Mouse (Mus musculus): ENCODE data around the gene Ufd1.

The Ufd1 gene

DNA sequence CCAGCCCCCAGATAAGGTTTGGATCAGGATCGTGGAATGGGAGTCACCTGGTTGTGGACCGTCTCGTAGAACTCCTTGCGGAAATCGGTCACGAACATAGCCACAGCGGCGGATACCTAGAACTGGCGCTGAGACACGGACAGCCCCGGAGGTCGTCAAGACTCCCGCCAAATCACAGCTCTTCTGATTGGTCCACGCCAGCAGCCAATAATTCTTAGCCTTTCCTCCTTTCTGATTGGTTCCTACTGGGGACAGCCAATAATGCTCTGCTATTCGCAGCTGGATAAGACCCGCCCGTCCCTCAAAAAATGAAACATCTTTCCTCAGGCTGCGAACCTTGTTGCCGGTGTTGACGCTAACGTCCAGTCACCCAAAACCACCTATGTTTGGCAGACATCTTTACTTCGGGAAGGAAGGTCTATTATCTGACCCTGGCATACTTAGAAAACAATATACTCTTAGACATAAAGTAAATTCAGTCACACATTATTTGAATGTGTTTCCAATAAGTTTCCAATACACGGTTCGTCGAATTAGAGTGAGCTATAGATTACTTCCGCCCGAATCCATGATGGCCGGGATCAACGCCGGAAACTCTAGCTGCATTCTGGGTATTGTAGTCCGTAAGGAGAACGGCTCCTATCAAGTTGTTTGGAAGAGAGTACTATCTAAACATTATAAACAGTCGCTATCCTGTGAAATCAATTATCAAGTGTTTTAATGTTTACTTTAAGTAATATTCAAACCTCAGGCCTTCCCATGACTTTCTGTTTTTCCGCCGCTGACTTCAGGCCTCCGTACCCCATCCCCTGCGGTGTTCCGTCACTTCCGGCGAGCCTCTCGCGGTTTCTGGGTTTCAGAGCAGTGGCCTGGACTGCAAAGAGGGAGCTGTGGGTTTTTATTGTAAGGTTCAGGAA lies at the start of gene Ufd1, which contains the start of gene Cdc45:
TSS of gene Ufd1 (plus strand) at position 312 of the 917 bp plus-strand sequence.
TSS of gene Cdc45 (minus strand) at position 520 of the 917 bp plus-strand sequence.
- peak; percentile 90 for DNase-seq (ENCODE audit: low spot score)

DNA sequence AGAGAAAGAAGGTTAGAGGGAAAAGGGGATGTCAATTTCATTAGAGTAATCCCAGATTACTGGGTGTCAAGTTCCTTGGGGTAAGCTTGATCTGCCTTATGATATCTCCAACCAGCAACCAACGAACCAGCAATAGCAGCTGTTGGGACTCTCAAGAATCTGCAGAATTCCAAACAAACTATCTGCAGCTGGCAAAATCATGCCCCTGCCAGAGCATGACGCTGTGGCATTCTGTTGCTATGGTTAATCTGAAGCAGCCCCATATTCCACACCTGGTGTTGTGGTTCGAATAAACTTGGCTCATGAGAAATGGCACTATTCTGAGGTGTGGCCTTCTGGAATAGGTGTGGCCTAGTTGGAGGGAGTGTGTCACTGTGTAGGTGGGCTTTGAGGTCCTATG lies 48.6 kb upstream of the Ufd1 start:
- DNase-seq (ENCODE audit: low spot score): no peak

DNA sequence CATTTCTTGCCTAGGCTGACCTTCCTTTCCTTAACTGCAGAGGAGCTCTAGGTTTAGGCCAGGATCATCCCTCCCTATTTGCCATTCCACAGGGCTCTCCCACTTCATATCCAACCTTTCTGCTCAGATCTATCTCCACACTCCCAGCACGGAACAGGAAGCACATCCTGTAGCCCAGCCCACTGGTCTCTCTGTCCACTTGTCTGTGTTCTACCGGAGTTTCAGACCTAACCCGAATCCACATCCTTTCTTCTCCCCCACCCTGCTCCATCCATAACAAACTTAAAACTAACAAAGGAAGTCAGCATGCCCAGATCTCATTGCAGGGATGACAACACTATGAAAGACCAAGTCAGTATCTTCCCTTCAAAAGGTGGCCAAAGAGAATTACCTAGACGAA lies 45.2 kb upstream of the Ufd1 start:
- DNase-seq (ENCODE audit: low spot score): no peak

DNA sequence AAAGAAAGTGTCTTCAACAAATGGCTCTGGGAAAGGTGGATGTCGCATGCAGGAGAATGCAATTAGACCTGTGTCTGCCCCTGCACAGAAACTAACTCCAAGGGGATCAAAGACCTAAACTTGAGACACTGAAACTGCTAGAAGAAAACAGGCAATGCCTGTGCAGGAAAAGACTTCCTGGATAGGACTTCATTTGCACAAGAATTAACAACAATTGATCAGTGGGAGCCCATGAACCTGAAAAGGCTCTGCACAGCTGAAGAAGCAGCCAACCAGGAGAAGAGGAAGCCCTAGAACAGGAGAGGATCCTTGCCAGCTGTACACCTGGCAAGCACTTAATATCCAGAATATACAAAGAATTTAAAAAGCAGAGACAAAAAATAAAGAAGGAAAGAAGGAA lies 42.1 kb upstream of the Ufd1 start:
- DNase-seq (ENCODE audit: low spot score): no peak

DNA sequence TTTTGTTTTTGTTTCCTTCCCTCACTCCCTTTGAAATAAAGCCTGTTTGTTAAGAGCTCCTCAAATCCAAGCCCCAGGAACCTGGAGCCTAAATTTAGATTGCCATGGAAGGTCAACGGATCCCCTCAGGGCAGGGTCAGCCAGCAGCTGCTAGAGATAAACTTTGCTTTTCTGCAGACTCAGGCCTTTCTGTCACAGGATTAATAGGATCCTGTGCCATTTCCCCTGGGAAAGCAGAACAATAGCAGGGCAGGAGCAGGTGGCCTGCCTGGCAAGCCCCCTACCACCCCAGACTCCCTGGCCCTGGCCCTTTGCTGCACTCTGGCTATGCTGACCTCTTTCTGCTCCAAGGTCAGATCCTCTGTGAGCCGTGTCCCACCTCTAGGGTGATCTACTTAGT lies 37.6 kb upstream of the Ufd1 start:
- DNase-seq (ENCODE audit: low spot score): no peak

DNA sequence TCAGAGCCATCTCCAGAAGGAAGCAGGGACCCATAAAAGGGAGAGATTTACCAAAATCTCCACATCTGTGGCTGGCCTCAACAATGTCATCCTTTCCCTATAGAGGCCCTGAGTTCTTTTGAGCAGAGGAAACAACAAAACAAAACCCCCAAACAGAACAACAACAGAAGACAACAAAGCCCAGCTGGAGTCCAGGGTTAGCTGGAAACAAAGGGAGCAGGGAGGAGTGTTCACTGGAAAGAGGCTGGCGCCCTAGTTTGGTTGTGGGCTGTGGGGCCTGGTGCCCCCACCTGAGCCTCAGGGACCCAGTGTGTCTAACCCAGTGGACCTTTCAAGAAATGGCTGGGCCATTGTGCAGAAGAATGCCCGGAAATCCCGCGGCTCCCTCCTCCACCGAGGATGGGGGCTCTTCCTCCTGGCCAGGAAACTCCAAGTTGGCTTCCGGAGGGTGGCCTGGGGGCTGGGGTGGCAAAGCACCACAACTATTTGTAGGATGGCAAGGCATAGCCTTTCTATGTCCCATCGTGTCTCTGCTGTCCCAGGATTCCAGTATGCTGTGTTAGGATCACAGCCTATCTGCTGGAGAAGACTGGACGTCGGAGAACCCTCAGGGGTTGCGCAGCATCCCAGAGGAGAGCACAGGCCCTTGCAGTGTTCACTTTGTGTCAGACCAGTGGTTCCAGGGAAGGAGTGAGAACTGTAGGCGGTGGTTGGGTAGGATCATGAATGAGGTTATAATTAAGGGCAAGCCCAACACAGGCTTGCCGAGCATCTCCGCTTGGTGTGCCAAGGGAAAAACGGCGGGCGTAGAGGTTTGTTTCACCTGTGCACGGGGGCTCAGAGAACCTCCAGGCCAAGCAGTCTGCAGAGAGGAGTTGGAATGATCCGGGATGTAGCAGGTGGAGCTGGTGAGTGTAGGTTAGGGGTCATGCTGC lies 35.7 kb upstream of the Ufd1 start:
- DNase-seq (ENCODE audit: low spot score): no peak

DNA sequence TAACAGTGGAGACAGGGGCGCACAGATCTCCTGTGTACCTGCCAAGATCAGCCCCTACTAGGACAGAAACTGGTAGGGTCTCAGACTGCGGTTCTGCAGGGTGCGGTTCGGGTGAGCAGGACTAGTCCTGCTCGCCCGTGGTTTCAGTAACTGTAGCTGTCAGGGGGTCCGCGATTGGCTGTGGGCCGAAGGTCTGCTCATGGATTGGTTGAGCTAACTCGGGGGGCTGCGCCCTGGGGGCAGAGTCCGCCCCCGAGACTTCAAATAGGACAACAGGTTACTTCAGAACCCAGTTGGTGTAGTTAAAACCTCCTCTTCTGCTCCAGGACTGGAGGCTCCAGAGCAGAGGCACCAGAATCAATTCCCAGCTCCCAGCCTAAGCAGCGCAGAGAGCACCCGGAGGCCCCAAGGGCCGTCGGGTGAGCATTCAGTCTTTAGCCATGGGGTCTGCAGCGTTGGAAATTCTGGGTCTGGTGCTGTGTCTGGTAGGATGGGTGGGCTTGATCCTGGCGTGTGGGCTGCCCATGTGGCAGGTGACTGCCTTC lies 35.0 kb upstream of the Ufd1 start, which contains the start of gene Cldn5:
TSS of gene Cldn5 (plus strand) at position 292 of the 545 bp plus-strand sequence.
- no peak for DNase-seq (ENCODE audit: low spot score)

DNA sequence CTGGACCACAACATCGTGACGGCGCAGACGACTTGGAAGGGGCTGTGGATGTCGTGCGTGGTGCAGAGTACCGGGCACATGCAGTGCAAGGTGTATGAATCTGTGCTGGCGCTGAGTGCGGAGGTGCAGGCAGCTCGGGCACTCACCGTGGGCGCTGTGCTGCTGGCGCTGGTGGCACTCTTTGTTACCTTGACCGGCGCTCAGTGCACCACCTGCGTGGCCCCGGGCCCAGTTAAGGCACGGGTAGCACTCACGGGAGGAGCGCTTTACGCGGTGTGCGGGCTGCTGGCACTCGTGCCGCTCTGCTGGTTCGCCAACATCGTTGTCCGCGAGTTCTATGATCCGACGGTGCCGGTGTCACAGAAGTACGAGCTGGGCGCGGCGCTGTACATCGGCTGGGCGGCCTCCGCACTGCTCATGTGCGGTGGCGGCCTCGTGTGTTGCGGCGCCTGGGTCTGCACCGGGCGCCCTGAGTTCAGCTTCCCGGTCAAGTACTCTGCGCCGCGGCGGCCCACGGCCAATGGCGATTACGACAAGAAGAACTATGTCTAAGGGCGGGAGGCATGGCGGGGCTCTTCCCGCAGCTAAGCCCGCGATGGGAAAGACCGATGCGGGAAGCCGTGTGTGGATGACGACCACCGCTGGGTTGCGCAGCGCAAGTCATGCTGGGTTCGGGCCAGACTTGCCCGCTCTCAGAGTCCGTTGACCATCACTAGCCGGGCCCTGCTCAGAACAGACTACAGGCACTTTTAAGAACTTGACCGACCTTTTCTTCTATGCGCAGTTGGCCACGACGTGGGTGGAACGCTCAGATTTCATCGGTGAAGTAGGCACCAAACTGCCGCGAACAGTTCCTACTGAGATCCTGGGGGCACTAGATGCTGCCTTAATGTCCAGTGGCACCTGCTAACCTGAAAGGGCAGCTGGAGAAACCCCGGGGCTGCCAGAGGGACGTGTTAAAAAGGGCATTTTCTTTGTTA lies 34.2 kb upstream of the Ufd1 start:
- no peak for DNase-seq (ENCODE audit: low spot score)

DNA sequence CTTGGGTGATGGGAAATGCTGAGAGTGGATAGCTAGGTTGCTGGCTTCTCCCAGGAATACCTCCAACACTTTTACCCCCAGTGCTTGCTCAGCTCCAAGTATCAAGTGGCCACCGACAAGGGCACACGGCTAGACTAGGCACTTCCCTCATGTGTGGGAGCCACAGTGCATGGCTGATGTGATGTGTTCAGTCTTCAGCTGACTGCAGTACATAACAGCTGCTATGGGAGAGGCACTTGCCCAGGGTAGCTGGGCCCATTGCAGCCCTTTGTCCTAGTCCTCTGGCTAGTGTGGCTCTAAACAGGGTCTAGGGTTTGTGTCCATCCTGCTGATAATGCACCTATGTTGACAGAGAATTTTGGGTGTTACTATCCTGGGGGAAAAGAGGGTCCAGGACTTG lies 33.1 kb upstream of the Ufd1 start:
- no peak for DNase-seq (ENCODE audit: low spot score)

DNA sequence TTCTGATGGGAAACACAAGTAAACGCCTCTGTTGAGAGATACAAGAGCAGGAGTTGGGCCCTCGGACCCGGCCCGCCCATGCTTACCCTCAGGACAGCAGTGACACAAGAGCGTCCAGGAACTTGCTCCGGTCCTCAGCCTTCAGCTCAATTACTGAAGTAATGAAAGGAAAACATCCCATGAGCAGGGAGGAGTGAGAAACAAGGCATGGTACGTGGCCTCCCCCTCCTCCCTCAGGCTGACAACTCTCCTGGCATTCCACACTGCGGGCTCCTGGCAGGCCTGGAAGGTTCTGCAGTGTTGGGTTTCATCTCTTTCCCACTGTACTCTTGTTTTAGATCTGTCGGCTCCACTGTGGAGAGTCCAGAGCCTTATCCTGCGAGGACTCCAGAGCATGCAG lies 29.8 kb upstream of the Ufd1 start:
- no peak for DNase-seq (ENCODE audit: low spot score)

DNA sequence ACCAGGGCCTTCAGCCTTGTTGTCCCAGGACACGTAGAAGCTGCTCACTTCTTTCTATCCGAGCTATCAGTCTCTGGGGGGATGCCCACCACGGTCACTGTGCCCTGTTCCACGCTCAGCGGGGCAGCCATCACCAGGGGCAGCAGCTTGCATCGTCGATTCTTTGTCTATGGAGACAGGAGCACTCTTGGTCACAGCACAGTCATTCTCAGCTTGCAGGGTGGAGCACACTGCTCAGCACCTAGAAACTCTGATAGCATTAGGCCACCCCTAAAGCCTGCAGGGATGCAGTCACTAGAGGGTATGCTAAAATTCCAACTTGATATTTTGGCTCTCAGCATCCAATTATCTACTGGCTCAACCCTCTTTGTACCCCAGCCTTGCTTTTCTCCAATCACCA lies 26.6 kb upstream of the Ufd1 start:
- no peak for DNase-seq (ENCODE audit: low spot score)

DNA sequence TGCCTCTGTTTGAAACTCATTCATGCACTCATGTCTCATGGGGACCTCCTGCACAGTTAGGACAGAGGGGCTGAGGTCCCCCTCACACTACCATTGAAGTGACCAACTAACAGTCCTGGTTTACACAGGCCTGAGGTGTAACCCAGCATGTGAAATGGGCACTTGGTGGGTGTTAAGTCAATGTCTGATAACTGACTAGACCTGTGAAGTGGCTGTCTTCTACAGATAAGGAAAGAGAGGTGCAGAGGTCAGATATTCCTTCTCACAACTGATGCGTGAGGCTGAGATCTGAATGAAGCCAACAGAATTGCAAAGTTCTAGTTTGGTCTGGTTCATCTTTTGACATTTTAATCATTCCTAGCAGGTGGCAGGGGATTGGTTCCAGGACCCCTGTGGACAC lies 26.1 kb upstream of the Ufd1 start:
- no peak for DNase-seq (ENCODE audit: low spot score)

DNA sequence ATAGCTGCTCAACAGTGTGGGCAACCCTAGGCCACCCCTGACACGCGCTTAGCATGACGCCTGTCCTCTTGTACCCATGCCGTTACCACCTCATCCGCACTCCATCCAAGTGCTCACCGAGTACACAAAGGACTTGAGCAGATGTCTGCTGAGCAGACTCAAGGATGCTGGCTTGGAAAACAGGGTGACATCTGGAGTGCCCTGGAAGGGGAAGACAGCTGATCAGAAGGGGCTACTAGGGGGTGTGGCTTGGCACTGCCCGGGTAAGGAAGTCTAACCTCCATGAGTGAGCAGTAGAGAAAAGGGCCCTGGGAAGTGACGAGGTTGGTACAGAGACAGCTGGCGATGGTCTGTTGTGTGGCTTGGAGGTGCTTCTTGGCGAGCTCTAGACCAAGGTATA lies 24.9 kb upstream of the Ufd1 start:
- DNase-seq (ENCODE audit: low spot score): no peak

DNA sequence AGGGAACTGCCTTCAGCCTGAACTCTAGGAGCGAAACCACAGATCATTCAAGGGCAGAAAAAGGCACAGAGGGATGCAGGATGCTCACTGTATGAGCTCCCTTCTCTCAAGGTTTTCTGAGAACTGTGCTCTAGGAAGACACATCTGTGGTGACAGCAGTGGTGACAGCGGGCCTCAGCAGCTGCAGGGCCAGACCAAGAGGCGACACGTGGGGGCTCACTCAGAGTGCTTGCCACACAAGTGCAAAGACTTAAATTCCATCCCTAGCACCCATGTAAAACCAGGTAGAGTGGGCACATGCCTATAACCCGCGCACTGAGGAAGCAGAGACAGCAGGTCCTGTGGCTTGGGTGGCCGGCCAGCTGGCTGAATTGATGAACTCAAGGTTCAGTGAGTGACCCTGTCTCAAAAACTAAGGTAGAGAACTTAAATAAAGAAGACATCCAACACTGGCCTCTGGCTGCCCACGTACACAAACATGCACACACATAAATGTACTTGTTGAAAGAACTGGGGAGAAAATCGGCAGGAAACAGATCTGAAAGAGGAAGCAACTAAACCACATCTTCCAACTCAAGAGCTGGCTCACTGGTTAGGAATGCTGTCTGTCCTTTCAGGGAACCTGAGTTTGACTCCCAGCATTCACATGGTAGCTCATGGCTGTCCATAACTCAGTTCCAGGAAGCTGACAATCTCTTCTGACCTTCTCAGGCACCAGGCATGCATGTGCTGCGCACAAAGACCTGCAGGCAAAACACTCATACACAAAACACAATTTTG lies 22.8 kb upstream of the Ufd1 start:
- no peak for DNase-seq (ENCODE audit: low spot score)

DNA sequence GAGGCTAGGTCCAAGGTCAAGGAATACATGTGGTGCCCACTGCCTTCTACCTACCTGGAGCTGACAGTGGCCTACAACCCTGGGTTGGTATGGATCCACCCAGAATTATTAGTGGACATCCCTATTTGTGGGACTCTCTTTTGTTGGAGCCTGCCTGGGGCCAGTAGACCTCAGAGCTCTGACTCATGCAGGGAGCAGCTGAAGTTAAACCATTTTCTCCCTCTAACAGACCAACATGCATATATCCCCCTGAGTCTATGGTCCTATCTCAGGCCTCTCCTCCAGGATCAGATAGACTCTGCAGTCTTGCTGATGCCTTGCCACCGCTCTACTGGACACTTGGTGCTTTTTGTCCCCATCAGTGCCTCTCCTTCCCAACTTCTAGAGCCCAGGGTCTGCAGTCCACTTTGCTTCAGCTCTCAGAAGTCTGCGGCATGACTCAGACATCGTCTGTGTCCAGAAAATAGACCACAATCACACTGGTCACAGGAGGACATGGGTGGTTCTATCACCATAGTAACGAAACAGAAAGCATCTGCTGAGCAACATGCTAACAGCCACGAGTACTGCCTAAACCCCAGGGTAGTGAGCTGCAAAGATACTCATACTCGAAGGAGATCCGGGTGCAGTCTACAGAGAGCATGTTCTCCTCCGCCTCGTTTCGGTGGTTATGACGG lies 16.2 kb upstream of the Ufd1 start:
- DNase-seq (ENCODE audit: low spot score): no peak

DNA sequence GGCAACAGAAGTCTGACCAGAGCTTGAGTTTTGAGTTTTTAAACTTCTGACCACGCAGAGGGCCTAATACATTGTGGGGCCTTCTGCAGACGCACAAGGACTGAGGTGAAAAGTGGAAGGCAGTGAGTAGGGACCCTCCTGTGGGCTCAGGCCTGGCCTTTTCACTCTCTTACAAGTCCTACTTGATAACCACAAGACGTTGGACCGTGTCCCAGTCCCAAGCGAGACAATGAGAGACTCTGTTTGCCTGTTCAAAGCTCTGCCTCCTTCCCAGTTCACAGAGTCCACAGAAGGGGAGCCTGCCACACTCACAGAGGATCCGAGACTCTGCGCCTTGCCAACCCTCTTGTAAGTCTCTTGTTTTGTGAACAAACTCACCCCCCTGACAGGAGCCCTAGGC lies 14.9 kb upstream of the Ufd1 start:
- no peak for DNase-seq (ENCODE audit: low spot score)

DNA sequence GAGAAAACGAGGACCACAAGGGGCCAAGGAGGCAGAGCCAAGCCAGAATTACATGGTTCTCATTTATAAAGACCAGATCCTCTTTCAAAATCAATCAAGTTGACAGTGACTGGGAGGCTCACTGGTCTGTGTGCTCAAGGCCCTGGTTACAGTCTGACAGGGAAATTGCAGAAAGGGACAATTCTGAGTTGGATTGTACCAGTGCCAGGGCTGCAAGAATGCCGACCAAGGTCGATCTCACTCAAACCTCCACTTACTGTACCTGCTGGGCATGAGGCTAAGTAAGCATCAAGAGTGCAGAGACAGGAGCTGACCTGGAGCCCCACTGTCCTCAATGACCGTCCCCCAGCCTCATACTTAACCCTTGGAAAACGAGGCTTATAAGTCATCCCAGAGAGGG lies 13.4 kb upstream of the Ufd1 start:
- no peak for DNase-seq (ENCODE audit: low spot score)

DNA sequence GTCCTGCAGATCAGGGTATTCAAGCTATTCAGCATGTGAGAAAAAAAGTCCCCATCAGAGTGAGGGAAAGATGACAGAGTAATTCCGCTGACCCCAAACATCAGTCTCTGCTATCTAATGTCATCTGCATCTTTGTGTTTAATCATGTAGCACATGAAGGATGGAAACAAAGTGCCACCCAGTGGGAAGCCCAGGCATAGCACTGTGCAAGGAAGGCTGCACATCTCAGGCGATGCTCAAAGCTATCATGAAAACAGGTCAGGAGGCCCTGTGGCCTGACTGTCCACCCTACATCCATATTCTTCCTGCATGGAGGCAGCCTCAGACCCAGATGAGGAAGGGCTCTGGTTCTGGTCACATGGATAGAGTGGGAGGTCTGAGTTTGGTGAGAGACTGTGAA lies 12.7 kb upstream of the Ufd1 start:
- DNase-seq (ENCODE audit: low spot score): peak; percentile 62

DNA sequence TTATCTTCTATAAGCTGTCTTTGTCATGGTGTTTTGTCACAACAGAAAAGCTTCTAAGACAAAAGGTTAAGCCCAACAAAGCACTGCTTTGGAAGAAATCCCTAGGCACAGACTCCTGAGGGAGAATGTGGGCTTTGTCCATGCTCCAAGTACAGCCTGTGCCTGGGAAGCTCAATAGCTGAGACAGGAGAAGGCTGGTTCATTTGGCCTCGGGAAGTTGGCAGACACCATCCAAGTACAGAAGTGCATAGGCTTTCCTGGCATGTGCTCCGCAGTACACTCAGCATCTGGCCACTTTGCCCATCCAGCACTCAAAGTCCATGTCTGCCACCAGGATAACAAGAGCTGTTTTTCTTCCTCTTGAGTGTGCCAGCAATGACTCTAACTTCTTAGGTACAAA lies 5.8 kb upstream of the Ufd1 start:
- no peak for DNase-seq (ENCODE audit: low spot score)

DNA sequence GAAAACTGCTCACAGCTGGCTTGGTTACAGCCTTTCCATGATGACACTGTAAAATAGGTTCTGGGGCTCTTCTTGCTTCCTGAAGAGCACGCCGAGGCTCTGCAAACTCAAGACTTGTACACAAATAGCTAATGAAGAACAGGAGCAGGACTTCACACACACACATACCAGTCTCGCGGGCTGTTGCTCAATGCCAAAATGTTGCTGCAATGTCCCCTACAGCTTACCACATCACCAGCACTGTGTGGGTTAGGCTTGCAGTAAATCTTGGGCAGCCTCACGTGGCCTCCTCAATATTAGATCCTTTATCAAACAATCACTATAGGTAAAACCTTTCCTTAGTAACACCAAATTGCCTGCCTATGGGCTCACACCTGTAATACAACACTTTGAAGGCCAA lies 2.6 kb upstream of the Ufd1 start:
- no peak for DNase-seq (ENCODE audit: low spot score)

All from urinary bladder, postnatal 14 days (tissue).